Comparison of ENCODE assay signal across 28 mouse cellular contexts in genomic region chr2:69629914-69630313, GRCm38 (mm10). TPM values are rescaled to one million over a fixed set of nuclear protein-coding genes. Genes with fewer than 3 reads are reported as not detected.
DNase-seq lines count a peak whose midpoint lies in the region; ATAC-seq and TF ChIP-seq lines count a peak whose summit lies in the region.
"Had no signal": no experiment of that assay in that cellular context is flagged by ENCODE, and none has a peak within 500 bp of the region (broad histone marks: within the 10 kb centered on the region; RNA-seq: fewer than 3 reads in every experiment).

No protein-coding gene starts in this region.

- no peaks in the 10 kb centered on the region for H3K27me3 ChIP-seq in kidney, embryonic 14.5 days (ENCODE audit: control insufficient read depth, insufficient read depth, low read length)
- H3K27me3 ChIP-seq in kidney, postnatal 0 days (ENCODE audit: insufficient read depth, low read length), result no peaks in the 10 kb centered on the region
- H3K27me3 ChIP-seq: CH12.LX; embryonic facial prominence, embryonic 12.5 days; forebrain, embryonic 15.5 days; hindbrain, embryonic 12.5 days; hindbrain, embryonic 15.5 days; Patski had no signal

- H3K4me3 ChIP-seq in kidney, embryonic 14.5 days (ENCODE audit: low read length), result no peak overlapping the region
- H3K4me3 ChIP-seq in kidney, postnatal 0 days (replicated peaks; ENCODE audit: low read depth, low read length), result no peak overlapping the region
- H3K4me3 ChIP-seq: embryonic facial prominence, embryonic 12.5 days; embryonic facial prominence, embryonic 15.5 days; forebrain, embryonic 12.5 days; forebrain, embryonic 15.5 days; heart, adult 2 months; hindbrain, embryonic 12.5 days; hindbrain, embryonic 15.5 days had no signal

- no peaks in the 10 kb centered on the region for H3K36me3 ChIP-seq in kidney, embryonic 14.5 days (ENCODE audit: control insufficient read depth, insufficient read depth, low read length)
- no peaks in the 10 kb centered on the region for H3K36me3 ChIP-seq in kidney, postnatal 0 days (ENCODE audit: insufficient read depth, low read length)
- H3K36me3 ChIP-seq: embryonic facial prominence, embryonic 12.5 days; embryonic facial prominence, embryonic 15.5 days; forebrain, embryonic 12.5 days; forebrain, embryonic 15.5 days; G1E; hindbrain, embryonic 12.5 days; hindbrain, embryonic 15.5 days had no signal

- H3K4me2 ChIP-seq in kidney, embryonic 14.5 days (replicated peaks; ENCODE audit: low read depth, low read length), result peak overlapping the region; percentile 28; the same call in 1 of the 2 replicates
- H3K4me2 ChIP-seq in kidney, postnatal 0 days (ENCODE audit: low read length), result peak overlapping the region; percentile 44; the same call in 1 of the 2 replicates
- H3K4me2 ChIP-seq: embryonic facial prominence, embryonic 12.5 days; embryonic facial prominence, embryonic 15.5 days; forebrain, embryonic 12.5 days; heart, embryonic 11.5 days; hindbrain, embryonic 12.5 days had no signal

- H3K9me3 ChIP-seq in kidney, embryonic 14.5 days (ENCODE audit: control insufficient read depth, low read length), result no peaks in the 10 kb centered on the region
- H3K9me3 ChIP-seq in kidney, postnatal 0 days (replicated peaks; ENCODE audit: low read length), result no peaks in the 10 kb centered on the region
- H3K9me3 ChIP-seq: embryonic facial prominence, embryonic 12.5 days; embryonic facial prominence, embryonic 15.5 days; forebrain, embryonic 15.5 days; G1E; hindbrain, embryonic 12.5 days; hindbrain, embryonic 15.5 days had no signal

- ATAC-seq in kidney, embryonic 14.5 days (ENCODE audit: low FRiP score, low TSS enrichment), result no peak
- no peak; the same call in 1 of the 2 replicates for ATAC-seq in kidney, postnatal 0 days (replicated peaks; ENCODE audit: low FRiP score, low read depth)
- ATAC-seq: forebrain, embryonic 15.5 days; Patski had no signal

- H3K4me1 ChIP-seq in kidney, embryonic 14.5 days (ENCODE audit: control insufficient read depth, insufficient read depth, low read length), result 0 out of 2 replicates have a peak, but pooled peaks cover 3% of the 10 kb centered on the region
- H3K4me1 ChIP-seq in kidney, postnatal 0 days (replicated peaks; ENCODE audit: insufficient read depth, low read length), result 0 out of 2 replicates have a peak, but pooled peaks cover 6% of the 10 kb centered on the region
- H3K4me1 ChIP-seq: embryonic facial prominence, embryonic 12.5 days; embryonic facial prominence, embryonic 15.5 days; forebrain, embryonic 12.5 days; forebrain, embryonic 15.5 days; hindbrain, embryonic 12.5 days; hindbrain, embryonic 15.5 days had no signal

- no peak overlapping the region for H3K9ac ChIP-seq in kidney, embryonic 14.5 days (ENCODE audit: low read depth, low read length)
- no peak overlapping the region for H3K9ac ChIP-seq in kidney, postnatal 0 days (ENCODE audit: low read depth, low read length)
- H3K9ac ChIP-seq: embryonic facial prominence, embryonic 12.5 days; embryonic facial prominence, embryonic 15.5 days; forebrain, embryonic 12.5 days; forebrain, embryonic 15.5 days; hindbrain, embryonic 12.5 days; hindbrain, embryonic 15.5 days had no signal

- no peak for TF ChIP-seq CTCF in kidney, postnatal 0 days (IDR thresholded peaks at IDR 0.05; ENCODE audit: low read depth)

- DNase-seq in kidney, postnatal 4 days, result no peak
- DNase-seq in kidney, postnatal 0 days (ENCODE audit: low spot score), result no peak
- DNase-seq in kidney, adult 9 months, result no peak
- DNase-seq in ZHBTc4 (ENCODE audit: low read depth, low spot score), result peak; percentile 23
- peak; percentile 60 for DNase-seq in gonadal fat pad, adult 2 months (ENCODE audit: low read depth)
- no peak for DNase-seq in heart, adult 8-10 months (ENCODE audit: low spot score)
- DNase-seq: B cell, adult 2 months; cerebellum, adult 11 months; cerebellum, adult 2 months; cerebellum, adult 9-11 months; cerebellum, postnatal 25 days; gastrocnemius, postnatal 25 days; heart, adult 2 months had no signal

- 58% methylated on average over 6 of the region's 6 CpGs for WGBS in kidney, embryonic 14.5 days
- WGBS in kidney, postnatal 0 days, result 58% methylated on average over 6 of the region's 6 CpGs

- no peak overlapping the region for H3K27ac ChIP-seq in kidney, embryonic 14.5 days (ENCODE audit: low read depth, low read length)
- no peak overlapping the region for H3K27ac ChIP-seq in kidney, postnatal 0 days
- H3K27ac ChIP-seq: embryonic facial prominence, embryonic 12.5 days; embryonic facial prominence, embryonic 15.5 days; forebrain, embryonic 12.5 days; forebrain, embryonic 15.5 days; heart, adult 2 months; hindbrain, embryonic 12.5 days; hindbrain, embryonic 15.5 days had no signal

RNA-seq across cellular contexts. Expression of gene Bbs5, which starts 17.1 kb away (rescaled TPM):
- 19.7 and 24.1 TPM in 2 replicates for polyA plus RNA-seq in kidney, embryonic 14.5 days (2014; fragmentation: Nextera tagmentation; extraction: Ambion mirVana)
- 18.2 and 20.4 TPM in 2 replicates for polyA plus RNA-seq in kidney, postnatal 0 days (2015; fragmentation: Nextera tagmentation; extraction: Ambion mirVana)
- 4.9 and 5.2 TPM in 2 replicates for polyA plus RNA-seq in gonadal fat pad, adult 2 months (2012; rRNA removed)
- total RNA-seq in heart, adult 8-10 months (2022), result 1 to 10 TPM; 3.6 to 4.7 (median 4.3) TPM

RNA-seq across cellular contexts. Expression of gene Klhl41, which starts 40.0 kb away (rescaled TPM):
- 0.32 and 0.39 TPM in 2 replicates for polyA plus RNA-seq in kidney, embryonic 14.5 days (2014; fragmentation: Nextera tagmentation; extraction: Ambion mirVana)
- 0.14 and 0.20 TPM in 2 replicates for polyA plus RNA-seq in kidney, postnatal 0 days (2015; fragmentation: Nextera tagmentation; extraction: Ambion mirVana)
- 0.04 and 0.31 TPM in 2 replicates for polyA plus RNA-seq in gonadal fat pad, adult 2 months (2012; rRNA removed)
- 10 to 100 TPM; 85.6 to 96.6 (median 88.1) TPM for total RNA-seq in heart, adult 8-10 months (2022)
- total RNA-seq: common myeloid progenitor, adult 5-6 weeks; G1E; hematopoietic stem cell, adult 5-6 weeks had no signal
- polyA plus RNA-seq: G1E had no signal

RNA-seq across cellular contexts. Expression of gene Lrp2, which starts 44.0 kb away (rescaled TPM):
- 5.6 and 13.8 TPM in 2 replicates for polyA plus RNA-seq in kidney, embryonic 14.5 days (2014; fragmentation: Nextera tagmentation; extraction: Ambion mirVana)
- polyA plus RNA-seq in kidney, postnatal 0 days (2015; fragmentation: Nextera tagmentation; extraction: Ambion mirVana), result 37.5 TPM in 2 replicates
- 14.7 and 28.4 TPM in 2 replicates for polyA plus RNA-seq in gonadal fat pad, adult 2 months (2012; rRNA removed)
- total RNA-seq in heart, adult 8-10 months (2022), result 1 to 10 TPM in 3 of 4 experiments, under 1 TPM in 1; 0.57 to 1.6 (median 1.1) TPM
- total RNA-seq: common myeloid progenitor, adult 5-6 weeks; gastrocnemius, adult 8-10 months; gastrocnemius, postnatal 25 days; granulocyte monocyte progenitor cell, adult 5-6 weeks; hematopoietic stem cell, adult 5-6 weeks had no signal
- polyA plus RNA-seq: G1E had no signal

Comparison
In these comparisons a context has a peak if more than half of its experiments do, and no peak if none do; other contexts are left out.
1. DNase-seq: peak in ZHBTc4 (single experiment) and gonadal fat pad, adult 2 months (single experiment); none in kidney, postnatal 4 days (0 of 2), kidney, postnatal 0 days (single experiment), kidney, adult 9 months (single experiment) and heart, adult 8-10 months (single experiment).